Mouse (Mus musculus) limb, embryonic 11.5 days (tissue): ENCODE measurements around the gene Baz2b. TPM values are rescaled to one million over a fixed set of nuclear protein-coding genes. Genes with fewer than 3 reads are reported as not detected.

Source experiments
- ATAC-seq: fragments of 200-750 bp; cut with Nextera tagmentation; 2 replicates; pipeline ENCODE4 v1.8.0; 2017; ENCODE audit warnings: low read depth; ENCODE audit not compliant: insufficient number of reproducible peaks, low FRiP score, low TSS enrichment
- DNase-seq: peaks from one replicate; pipeline ENCODE4 v3.0.0-alpha.2; 2015; ENCODE audit warnings: low spot score
- H3K27ac ChIP-seq: fragments of 300-500 bp; sonication (generic); replicated peaks from 2 replicates; pipeline ENCODE4 v1.5.1; 2014; ENCODE audit warnings: low read depth, mild to moderate bottlenecking, low read length
- H3K27me3 ChIP-seq: fragments of 300-500 bp; sonication (generic); 2 replicates; pipeline ENCODE4 v1.6.1; 2014; ENCODE audit warnings: mild to moderate bottlenecking, low read length, mixed read lengths; ENCODE audit not compliant: control insufficient read depth, insufficient read depth
- H3K36me3 ChIP-seq: fragments of 300-500 bp; sonication (generic); 2 replicates; pipeline ENCODE4 v1.6.1; 2014; ENCODE audit warnings: mild to moderate bottlenecking, low read length, moderate library complexity, mixed read lengths; ENCODE audit not compliant: control insufficient read depth, insufficient read depth
- H3K4me1 ChIP-seq: fragments of 300-500 bp; sonication (generic); 2 replicates; pipeline ENCODE4 v1.6.1; 2014; ENCODE audit warnings: low read length, mixed read lengths; ENCODE audit not compliant: control insufficient read depth, insufficient read depth
- H3K4me2 ChIP-seq: fragments of 300-500 bp; sonication (generic); 2 replicates; pipeline ENCODE4 v1.6.1; 2014; ENCODE audit warnings: low read depth, mild to moderate bottlenecking, moderate library complexity; ENCODE audit not compliant: severe bottlenecking
- H3K4me3 ChIP-seq: fragments of 300-500 bp; sonication (generic); 2 replicates; pipeline ENCODE4 v1.5.1; 2014; ENCODE audit warnings: low read depth, low read length
- H3K9ac ChIP-seq: fragments of 300-500 bp; sonication (generic); 2 replicates; pipeline ENCODE4 v1.6.1; 2014; ENCODE audit warnings: mild to moderate bottlenecking, low read length
- H3K9me3 ChIP-seq: fragments of 300-500 bp; sonication (generic); 2 replicates; pipeline ENCODE4 v1.6.1; 2016; ENCODE audit warnings: low read length; ENCODE audit not compliant: control insufficient read depth
- WGBS: fragments of 180-500 bp; shearing (Covaris S2); extraction: QIAGEN DNeasy Blood & Tissue Kit; methylation state at CpG from one replicate; pipeline ENCODE4 v1.1.7; 2014; 5-methylcytosine and 5-hydroxymethylcytosine counted together
- polyA plus RNA-seq: library from polyadenylated mRNA; unstranded; fragments of >200 nt; fragmentation: Nextera tagmentation; extraction: Ambion mirVana; gene quantifications from 2 replicates; pipeline ENCODE4 v1.2.1, GENCODE M21; 2014

Baz2b gene
- polyA plus RNA-seq, 1 experiment from 2014 or later = 64.2 TPM

GRCm38 (mm10) chr2:60003038-60003664 lies 206.5 kb downstream of the Baz2b start:
- Histone ChIP-seq H3K36me3 (no peaks in the 10 kb centered on the region; the same call in 1 of the 2 replicates), H3K9me3 (no peaks in the 10 kb centered on the region), H3K4me3 (no peak overlapping the region), H3K4me2 (no peak overlapping the region), H3K4me1 (no peaks in the 10 kb centered on the region), H3K27ac (no peak overlapping the region), H3K27me3 (no peaks in the 10 kb centered on the region), H3K9ac (no peak overlapping the region)
- DNase-seq = no peak
- ATAC-seq = no peak
- WGBS = 76% methylated on average over 5 of the region's 5 CpGs

- no peak overlapping the region for H3K4me3 ChIP-seq
- ATAC-seq = no peak
- no peaks in the 10 kb centered on the region for H3K9me3 ChIP-seq
- H3K27ac ChIP-seq = no peak overlapping the region
- no peaks in the 10 kb centered on the region; the same call in 1 of the 2 replicates for H3K36me3 ChIP-seq
- H3K27me3 ChIP-seq = no peaks in the 10 kb centered on the region
- no peaks in the 10 kb centered on the region for H3K4me1 ChIP-seq
- no peak for DNase-seq
- 95% methylated on average over 4 of the region's 4 CpGs for WGBS
- H3K4me2 ChIP-seq = no peak overlapping the region
- H3K9ac ChIP-seq = no peak overlapping the region
These were observed 209.4 kb downstream of the Baz2b start for GRCm38 (mm10) chr2:60000268-60000667.

GRCm38 (mm10) chr2:59997479-59998228 lies 212.0 kb downstream of the Baz2b start:
- no peaks in the 10 kb centered on the region for H3K27me3 ChIP-seq
- no peak overlapping the region for H3K4me3 ChIP-seq
- no peaks in the 10 kb centered on the region for H3K9me3 ChIP-seq
- DNase-seq = no peak
- H3K9ac ChIP-seq = no peak overlapping the region
- no peak overlapping the region for H3K27ac ChIP-seq
- WGBS = 79% methylated on average over 8 of the region's 8 CpGs
- no peaks in the 10 kb centered on the region; the same call in 1 of the 2 replicates for H3K36me3 ChIP-seq
- H3K4me2 ChIP-seq = no peak overlapping the region
- ATAC-seq = no peak
- H3K4me1 ChIP-seq = peaks cover 7% of the 10 kb centered on the region

GRCm38 (mm10) chr2:59996911-59997310 lies 212.7 kb downstream of the Baz2b start:
- no peak overlapping the region for H3K27ac ChIP-seq
- WGBS = 97% methylated on average over 5 of the region's 5 CpGs
- H3K4me2 ChIP-seq = no peak overlapping the region
- peaks cover 10% of the 10 kb centered on the region for H3K4me1 ChIP-seq
- no peaks in the 10 kb centered on the region for H3K9me3 ChIP-seq
- ATAC-seq (no peak), DNase-seq (no peak)
- H3K4me3 ChIP-seq = no peak overlapping the region
- H3K9ac ChIP-seq = no peak overlapping the region
- no peaks in the 10 kb centered on the region for H3K27me3 ChIP-seq
- H3K36me3 ChIP-seq = no peaks in the 10 kb centered on the region; the same call in 1 of the 2 replicates

GRCm38 (mm10) chr2:59993190-59993535 lies 216.5 kb downstream of the Baz2b start:
- Histone ChIP-seq H3K4me1 (peaks cover 13% of the 10 kb centered on the region), H3K9me3 (no peaks in the 10 kb centered on the region), H3K4me3 (no peak overlapping the region), H3K27ac (peak overlapping the region; percentile 61), H3K27me3 (no peaks in the 10 kb centered on the region), H3K4me2 (peak overlapping the region; percentile 7; the same call in 1 of the 2 replicates), H3K36me3 (no peaks in the 10 kb centered on the region), H3K9ac (no peak overlapping the region)
- peak; percentile 29 for DNase-seq
- ATAC-seq = peak; percentile 31; the same call in 1 of the 2 replicates
- 44% methylated on average over 3 of the region's 3 CpGs for WGBS

- peak overlapping the region; percentile 61 for H3K27ac ChIP-seq
- 15% methylated on average over 10 of the region's 10 CpGs for WGBS
- no peak overlapping the region for H3K4me3 ChIP-seq
- peak overlapping the region; percentile 35; the same call in 1 of the 2 replicates for H3K4me2 ChIP-seq
- H3K4me1 ChIP-seq = peaks cover 15% of the 10 kb centered on the region
- no peaks in the 10 kb centered on the region for H3K9me3 ChIP-seq
- no peaks in the 10 kb centered on the region for H3K36me3 ChIP-seq
- no peak overlapping the region for H3K9ac ChIP-seq
- ATAC-seq (peak; percentile 79; the same call in 1 of the 2 replicates), DNase-seq (peak; percentile 79)
- no peaks in the 10 kb centered on the region for H3K27me3 ChIP-seq
These were observed 217.0 kb downstream of the Baz2b start for GRCm38 (mm10) chr2:59992488-59993189.

- H3K27ac ChIP-seq = no peak overlapping the region
- no peak overlapping the region for H3K4me3 ChIP-seq
- H3K4me1 ChIP-seq = peaks cover 18% of the 10 kb centered on the region
- no peak overlapping the region for H3K9ac ChIP-seq
- H3K9me3 ChIP-seq = no peaks in the 10 kb centered on the region
- H3K4me2 ChIP-seq = no peak overlapping the region
- no peaks in the 10 kb centered on the region for H3K36me3 ChIP-seq
- no peak for ATAC-seq
- no peak for DNase-seq
- H3K27me3 ChIP-seq = no peaks in the 10 kb centered on the region
These were observed 217.9 kb downstream of the Baz2b start for GRCm38 (mm10) chr2:59991775-59992174.

- peak overlapping the region; percentile 30; the same call in 1 of the 2 replicates for H3K27ac ChIP-seq
- H3K4me3 ChIP-seq = no peak overlapping the region
- no peak overlapping the region for H3K4me2 ChIP-seq
- ATAC-seq = peak; percentile 73; the same call in 1 of the 2 replicates
- no peaks in the 10 kb centered on the region for H3K27me3 ChIP-seq
- no peaks in the 10 kb centered on the region for H3K9me3 ChIP-seq
- 11% methylated on average over 6 of the region's 6 CpGs for WGBS
- peak; percentile 66 for DNase-seq
- H3K4me1 ChIP-seq = peaks cover 12% of the 10 kb centered on the region
- no peak overlapping the region for H3K9ac ChIP-seq
- no peaks in the 10 kb centered on the region for H3K36me3 ChIP-seq
These were observed 222.1 kb downstream of the Baz2b start for GRCm38 (mm10) chr2:59987521-59987920.
